Comparison of ENCODE assay signal across 14 mouse cellular contexts in the genomic region with DNA sequence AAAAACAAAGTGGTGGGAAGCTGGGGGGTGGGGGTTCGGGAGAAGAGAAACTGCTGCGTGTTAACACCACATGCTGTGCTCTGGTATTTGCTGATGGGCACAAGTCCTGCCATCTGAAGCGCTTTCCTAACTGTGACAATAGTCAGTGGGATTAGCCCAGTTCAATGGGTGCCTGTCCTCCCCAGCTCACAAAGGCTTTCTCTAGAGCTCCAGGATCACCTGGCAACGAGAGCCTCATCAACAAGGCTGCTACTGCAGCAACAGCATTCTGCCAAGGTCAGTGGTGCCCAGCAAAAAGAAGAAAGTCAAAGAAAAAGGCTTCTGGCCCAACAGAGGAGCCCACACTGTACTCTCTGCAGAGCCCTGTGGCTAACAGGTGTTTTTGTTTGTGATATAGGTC. TPM values are rescaled to one million over a fixed set of nuclear protein-coding genes. Genes with fewer than 3 reads are reported as not detected.
DNase-seq lines count a peak whose midpoint lies in the region; ATAC-seq and TF ChIP-seq lines count a peak whose summit lies in the region.
"Had no signal": no experiment of that assay in that cellular context is flagged by ENCODE, and none has a peak within 500 bp of the region (broad histone marks: within the 10 kb centered on the region; RNA-seq: fewer than 3 reads in every experiment).

No protein-coding gene starts in this region.

- no peaks in the 10 kb centered on the region; the same call in 1 of the 2 replicates for H3K4me1 ChIP-seq in testis, adult 2 months (ENCODE audit: control insufficient read depth, insufficient read depth, low read length)
- H3K4me1 ChIP-seq in midbrain, embryonic 11.5 days (ENCODE audit: control insufficient read depth, insufficient read depth, low read length), result peaks cover 7% of the 10 kb centered on the region; the same call in 1 of the 2 replicates
- H3K4me1 ChIP-seq in neural tube, embryonic 15.5 days, result no peaks in the 10 kb centered on the region
- H3K4me1 ChIP-seq: limb, embryonic 15.5 days had no signal

- no peak for ATAC-seq in midbrain, embryonic 11.5 days (ENCODE audit: low FRiP score)
- no peak for ATAC-seq in neural tube, embryonic 15.5 days (ENCODE audit: low FRiP score)

- no peak overlapping the region for H3K4me2 ChIP-seq in midbrain, embryonic 11.5 days
- H3K4me2 ChIP-seq in neural tube, embryonic 15.5 days, result no peak overlapping the region
- H3K4me2 ChIP-seq: hindbrain, embryonic 13.5 days; limb, embryonic 15.5 days; lung, embryonic 14.5 days had no signal

- no peak overlapping the region for H3K9ac ChIP-seq in midbrain, embryonic 11.5 days (ENCODE audit: low read length)
- H3K9ac ChIP-seq in neural tube, embryonic 15.5 days (replicated peaks), result no peak overlapping the region
- H3K9ac ChIP-seq: hindbrain, embryonic 13.5 days; limb, embryonic 15.5 days; lung, embryonic 14.5 days had no signal

- no peaks in the 10 kb centered on the region for H3K36me3 ChIP-seq in testis, adult 2 months (ENCODE audit: control insufficient read depth, insufficient read depth, low read length)
- H3K36me3 ChIP-seq in midbrain, embryonic 11.5 days (ENCODE audit: control insufficient read depth, insufficient read depth, low read length), result no peaks in the 10 kb centered on the region
- H3K36me3 ChIP-seq in neural tube, embryonic 15.5 days, result no peaks in the 10 kb centered on the region
- H3K36me3 ChIP-seq: hindbrain, embryonic 13.5 days; limb, embryonic 15.5 days had no signal

- TF ChIP-seq CTCF in layer of hippocampus, adult 2 months (conservative IDR thresholded peaks at IDR 0.05), result no peak
- no peak for TF ChIP-seq CTCF in testis, adult 2 months (IDR thresholded peaks at IDR 0.05; ENCODE audit: control insufficient read depth, insufficient read depth, insufficient replicate concordance, low read depth, low read length)

- no peaks in the 10 kb centered on the region for H3K9me3 ChIP-seq in midbrain, embryonic 11.5 days (ENCODE audit: control insufficient read depth, low read length)
- no peaks in the 10 kb centered on the region for H3K9me3 ChIP-seq in neural tube, embryonic 15.5 days (replicated peaks)
- H3K9me3 ChIP-seq: hindbrain, embryonic 13.5 days; limb, embryonic 15.5 days had no signal

- peak overlapping the region; percentile 54 for H3K27ac ChIP-seq in layer of hippocampus, adult 2 months
- H3K27ac ChIP-seq in testis, adult 2 months (ENCODE audit: control insufficient read depth, insufficient read depth, low read depth, low read length), result peak overlapping the region; percentile 5
- H3K27ac ChIP-seq in midbrain, embryonic 11.5 days (ENCODE audit: low read depth, low read length), result no peak overlapping the region
- no peak overlapping the region for H3K27ac ChIP-seq in neural tube, embryonic 15.5 days (replicated peaks)
- H3K27ac ChIP-seq: hindbrain, embryonic 13.5 days; limb, embryonic 15.5 days had no signal

- whole genome bisulfite sequencing in midbrain, embryonic 11.5 days, result 1% methylated on average over 4 of the region's 4 CpGs
- 23% methylated on average over 4 of the region's 4 CpGs for WGBS in neural tube, embryonic 15.5 days

- TF ChIP-seq POLR2A in testis, adult 2 months (IDR thresholded peaks at IDR 0.05; ENCODE audit: control insufficient read depth, low read depth, low read length), result no peak

- H3K4me3 ChIP-seq in layer of hippocampus, adult 2 months, result no peak overlapping the region
- H3K4me3 ChIP-seq in testis, adult 2 months (ENCODE audit: control insufficient read depth, low read depth, low read length), result no peak overlapping the region
- no peak overlapping the region for H3K4me3 ChIP-seq in midbrain, embryonic 11.5 days (ENCODE audit: low read depth, low read length)
- no peak overlapping the region for H3K4me3 ChIP-seq in neural tube, embryonic 15.5 days (replicated peaks)
- H3K4me3 ChIP-seq: hindbrain, embryonic 13.5 days; limb, embryonic 15.5 days had no signal

- no peaks in the 10 kb centered on the region for H3K27me3 ChIP-seq in testis, adult 2 months (ENCODE audit: control insufficient read depth, insufficient read depth, low read length)
- no peaks in the 10 kb centered on the region for H3K27me3 ChIP-seq in midbrain, embryonic 11.5 days (ENCODE audit: control insufficient read depth, insufficient read depth, low read length)
- no peaks in the 10 kb centered on the region for H3K27me3 ChIP-seq in neural tube, embryonic 15.5 days (replicated peaks)
- H3K27me3 ChIP-seq: hindbrain, embryonic 13.5 days; limb, embryonic 15.5 days had no signal

- no peak for DNase-seq in layer of hippocampus, adult 2 months (ENCODE audit: low spot score in 2 of 2)
- DNase-seq in layer of hippocampus, postnatal 25 days (ENCODE audit: extremely low spot score in 1 of 2, low spot score in 1 of 2), result no peak
- no peak for DNase-seq in testis, postnatal 10 days (ENCODE audit: low spot score)
- DNase-seq in midbrain, embryonic 11.5 days (ENCODE audit: low spot score, missing footprints), result peak; percentile 85
- peak; percentile 28 for DNase-seq in testis, postnatal 14 days (ENCODE audit: low spot score)
- DNase-seq in urinary bladder, adult 2 months (ENCODE audit: low spot score), result no peak
- DNase-seq: cerebellum, adult 9-11 months; gastrocnemius, postnatal 25 days; lung, embryonic 14.5 days; right cerebral cortex, postnatal 25 days had no signal

RNA-seq across cellular contexts. Expression of a gene that starts 58.2 kb away (rescaled TPM):
- total RNA-seq in layer of hippocampus, adult 2 months (2021), result 100 to 1,000 TPM; 124 to 134 TPM
- 100 to 1,000 TPM; 110 to 125 TPM for total RNA-seq in layer of hippocampus, postnatal 25 days (2021)
- 45.8 and 57.4 TPM in 2 replicates for polyA plus RNA-seq in testis, adult 2 months (2012; rRNA removed)
- 20.0 and 20.1 TPM in 2 replicates for polyA plus RNA-seq in midbrain, embryonic 11.5 days (2014; fragmentation: Nextera tagmentation; extraction: Ambion mirVana)
- polyA plus RNA-seq in neural tube, embryonic 15.5 days (2015; fragmentation: Nextera tagmentation; extraction: Ambion mirVana), result 5.2 and 6.6 TPM in 2 replicates
- polyA plus RNA-seq in urinary bladder, adult 2 months (2012; rRNA removed), result 20.9 and 23.1 TPM in 2 replicates

Comparison
In these comparisons a context has a peak if more than half of its experiments do, and no peak if none do; other contexts are left out.
1. DNase-seq: peak in midbrain, embryonic 11.5 days (single experiment) and testis, postnatal 14 days (single experiment); none in layer of hippocampus, adult 2 months (0 of 2), layer of hippocampus, postnatal 25 days (0 of 2), testis, postnatal 10 days (single experiment) and urinary bladder, adult 2 months (single experiment).
2. H3K27ac ChIP-seq: peak in layer of hippocampus, adult 2 months (single experiment) and testis, adult 2 months (single experiment); none in midbrain, embryonic 11.5 days (single experiment) and neural tube, embryonic 15.5 days (single experiment).